Mouse (Mus musculus): ENCODE data around the gene Itpkb. TPM values are rescaled to one million over a fixed set of nuclear protein-coding genes. Genes with fewer than 3 reads are reported as not detected.

Gene Itpkb
- polyA plus RNA-seq, 1 experiment from 2014 or later, result 3.4 TPM

DNA sequence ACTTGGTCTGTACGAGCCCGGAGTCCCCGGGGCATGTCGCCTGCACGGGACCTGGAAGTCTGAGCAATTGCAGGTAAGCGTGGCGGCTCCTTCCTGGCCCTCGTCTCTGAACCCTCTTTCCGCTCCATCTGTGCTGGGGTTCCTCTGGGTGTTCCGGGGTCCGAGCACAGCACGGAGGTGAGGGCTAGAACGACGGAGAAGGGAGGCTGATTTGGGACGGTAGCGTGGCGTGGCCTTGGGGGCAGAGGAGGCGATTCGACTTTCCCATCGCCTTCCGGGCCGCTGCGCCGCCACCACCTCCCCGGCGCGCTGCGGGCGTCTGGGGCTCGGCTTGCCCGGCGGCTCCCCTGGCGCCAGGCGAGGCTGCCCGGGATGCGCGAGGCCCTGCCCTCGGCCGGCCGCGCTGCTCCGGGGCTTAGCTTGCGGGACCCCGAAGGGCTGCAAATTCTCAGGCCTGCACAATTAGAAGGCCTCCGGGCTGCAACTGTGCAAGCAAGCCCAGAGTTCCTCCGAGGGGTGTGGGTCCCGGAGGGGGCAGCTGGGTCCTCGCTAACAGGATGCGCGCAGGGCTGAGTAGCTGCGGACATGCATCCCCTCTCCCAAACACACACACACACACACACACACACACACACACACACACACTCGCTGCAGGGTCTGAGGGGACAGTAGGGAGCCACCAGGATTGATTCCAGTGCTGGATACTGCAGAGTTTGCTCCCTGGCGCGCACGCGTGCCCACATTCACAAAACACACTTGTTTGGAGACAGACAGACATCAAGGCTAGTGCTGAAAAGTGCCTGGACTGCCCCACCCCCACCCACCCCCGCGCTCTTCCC is 641 bp downstream of the Itpkb start:
- peaks cover 9% of the 10 kb centered on the region; the same call in 1 of the 2 replicates for H3K27me3 ChIP-seq (ENCODE audit: control insufficient read depth, insufficient read depth, low read length)
- H3K27ac ChIP-seq (replicated peaks; ENCODE audit: low read depth, low read length), result peak overlapping the region; percentile 37
- no peaks in the 10 kb centered on the region; the same call in 1 of the 2 replicates for H3K36me3 ChIP-seq (replicated peaks; ENCODE audit: control insufficient read depth, insufficient read depth, low read depth, low read length)
- peak overlapping the region; percentile 72 for H3K9ac ChIP-seq (replicated peaks; ENCODE audit: low read length)
- H3K4me3 ChIP-seq (ENCODE audit: low read depth, low read length), result peak overlapping the region; percentile 60
- ATAC-seq (replicated peaks; ENCODE audit: insufficient number of reproducible peaks, low FRiP score, low TSS enrichment, low read depth) (peak; percentile 51), DNase-seq (ENCODE audit: low spot score) (peak; percentile 62)
- WGBS, result under 1% methylated on average over 58 of the region's 58 CpGs
- H3K9me3 ChIP-seq (replicated peaks; ENCODE audit: control insufficient read depth, low read length), result no peaks in the 10 kb centered on the region
- H3K4me2 ChIP-seq (ENCODE audit: low read depth, low read length), result peak overlapping the region; percentile 99
- peaks cover 11% of the 10 kb centered on the region for H3K4me1 ChIP-seq (ENCODE audit: control insufficient read depth, insufficient read depth, low read length)

DNA sequence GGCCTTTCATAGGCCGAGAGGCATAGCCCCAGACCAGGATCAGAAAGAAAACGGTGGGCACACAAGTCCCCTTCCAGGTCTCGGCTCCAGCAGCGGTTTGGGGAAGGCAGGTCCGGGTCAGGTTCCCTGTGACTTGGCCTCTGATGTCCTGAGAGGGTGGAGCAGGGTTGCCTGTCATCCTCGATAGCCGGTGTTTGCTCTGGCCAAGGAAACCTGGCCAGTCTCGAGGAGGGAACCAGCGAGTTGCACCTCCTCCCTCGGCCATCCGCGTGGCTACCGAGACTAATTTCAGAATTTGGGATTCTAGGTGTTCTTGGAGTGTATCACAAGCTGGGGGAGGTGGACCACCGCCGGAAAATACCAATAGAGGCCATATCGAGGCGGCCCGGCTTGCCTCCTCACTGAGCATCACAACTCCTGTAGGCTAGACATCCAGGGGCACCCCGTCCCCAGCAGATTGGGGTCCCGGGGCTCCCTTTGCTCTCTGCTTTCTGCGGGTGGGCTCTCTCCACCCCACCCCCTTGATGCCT is 1.3 kb downstream of the Itpkb start:
- WGBS, result under 1% methylated on average over 21 of the region's 21 CpGs
- peaks cover 9% of the 10 kb centered on the region; the same call in 1 of the 2 replicates for H3K27me3 ChIP-seq (ENCODE audit: control insufficient read depth, insufficient read depth, low read length)
- peak overlapping the region; percentile 37 for H3K27ac ChIP-seq (replicated peaks; ENCODE audit: low read depth, low read length)
- H3K4me1 ChIP-seq (ENCODE audit: control insufficient read depth, insufficient read depth, low read length), result peaks cover 11% of the 10 kb centered on the region
- DNase-seq (ENCODE audit: low spot score) (peak; percentile 48), ATAC-seq (replicated peaks; ENCODE audit: insufficient number of reproducible peaks, low FRiP score, low TSS enrichment, low read depth) (peak; percentile 8; the same call in 1 of the 2 replicates)
- H3K4me2 ChIP-seq (ENCODE audit: low read depth, low read length), result peak overlapping the region; percentile 99
- no peaks in the 10 kb centered on the region; the same call in 1 of the 2 replicates for H3K36me3 ChIP-seq (replicated peaks; ENCODE audit: control insufficient read depth, insufficient read depth, low read depth, low read length)
- H3K9ac ChIP-seq (replicated peaks; ENCODE audit: low read length), result peak overlapping the region; percentile 72
- peak overlapping the region; percentile 60 for H3K4me3 ChIP-seq (ENCODE audit: low read depth, low read length)
- no peaks in the 10 kb centered on the region for H3K9me3 ChIP-seq (replicated peaks; ENCODE audit: control insufficient read depth, low read length)

GRCm38 (mm10) chr1:180332076-180332927 is 2.0 kb downstream of the Itpkb start:
- H3K36me3 ChIP-seq (replicated peaks; ENCODE audit: control insufficient read depth, insufficient read depth, low read depth, low read length), result no peaks in the 10 kb centered on the region; the same call in 1 of the 2 replicates
- H3K9ac ChIP-seq (replicated peaks; ENCODE audit: low read length), result peak overlapping the region; percentile 72
- H3K27ac ChIP-seq (replicated peaks; ENCODE audit: low read depth, low read length), result no peak overlapping the region
- H3K4me2 ChIP-seq (ENCODE audit: low read depth, low read length), result peak overlapping the region; percentile 99
- H3K4me1 ChIP-seq (ENCODE audit: control insufficient read depth, insufficient read depth, low read length), result peaks cover 11% of the 10 kb centered on the region
- H3K4me3 ChIP-seq (ENCODE audit: low read depth, low read length), result peak overlapping the region; percentile 60
- ATAC-seq (replicated peaks; ENCODE audit: insufficient number of reproducible peaks, low FRiP score, low TSS enrichment, low read depth), result 0 out of 2 replicates have a peak, but pooled peaks have one; percentile 24
- 1% methylated on average over 69 of the region's 72 CpGs for WGBS
- peak; percentile 36 for DNase-seq (ENCODE audit: low spot score)
- peaks cover 9% of the 10 kb centered on the region; the same call in 1 of the 2 replicates for H3K27me3 ChIP-seq (ENCODE audit: control insufficient read depth, insufficient read depth, low read length)
- no peaks in the 10 kb centered on the region for H3K9me3 ChIP-seq (replicated peaks; ENCODE audit: control insufficient read depth, low read length)

DNA sequence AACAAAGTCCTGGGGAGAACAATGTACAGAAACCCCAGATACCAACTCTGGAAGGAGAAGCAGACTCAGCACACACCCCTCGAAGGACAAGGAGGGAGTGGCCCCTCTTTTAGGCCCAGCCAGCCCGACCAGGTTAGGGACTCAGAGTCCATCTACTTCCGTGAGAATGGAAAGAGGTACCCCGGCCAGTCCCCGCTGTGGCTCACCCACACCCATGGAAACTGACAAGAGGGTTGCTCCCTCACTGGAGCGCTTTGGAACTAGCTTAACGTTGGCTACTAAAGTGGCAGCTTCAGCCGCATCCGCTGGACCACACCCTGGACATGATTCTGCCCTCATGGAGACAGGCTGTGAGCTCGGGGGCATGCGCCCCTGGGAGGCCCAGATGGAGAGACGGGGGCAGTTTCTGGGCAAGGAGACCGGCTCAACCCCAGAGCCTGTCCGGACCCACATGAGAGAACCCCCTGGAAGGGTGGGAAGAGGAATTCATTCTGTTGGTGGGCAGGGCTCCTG is 2.7 kb downstream of the Itpkb start:
- ATAC-seq (replicated peaks; ENCODE audit: insufficient number of reproducible peaks, low FRiP score, low TSS enrichment, low read depth) (no peak), DNase-seq (ENCODE audit: low spot score) (no peak)
- H3K27ac ChIP-seq (replicated peaks; ENCODE audit: low read depth, low read length), result no peak overlapping the region
- H3K4me2 ChIP-seq (ENCODE audit: low read depth, low read length), result peak overlapping the region; percentile 99
- peak overlapping the region; percentile 60 for H3K4me3 ChIP-seq (ENCODE audit: low read depth, low read length)
- H3K9ac ChIP-seq (replicated peaks; ENCODE audit: low read length), result peak overlapping the region; percentile 72
- no peaks in the 10 kb centered on the region for H3K9me3 ChIP-seq (replicated peaks; ENCODE audit: control insufficient read depth, low read length)
- peaks cover 11% of the 10 kb centered on the region for H3K4me1 ChIP-seq (ENCODE audit: control insufficient read depth, insufficient read depth, low read length)
- H3K27me3 ChIP-seq (ENCODE audit: control insufficient read depth, insufficient read depth, low read length), result peaks cover 9% of the 10 kb centered on the region; the same call in 1 of the 2 replicates
- H3K36me3 ChIP-seq (replicated peaks; ENCODE audit: control insufficient read depth, insufficient read depth, low read depth, low read length), result no peaks in the 10 kb centered on the region; the same call in 1 of the 2 replicates
- WGBS, result 24% methylated on average over 14 of the region's 14 CpGs

GRCm38 (mm10) chr1:180333588-180333987 is 3.3 kb downstream of the Itpkb start:
- no peaks in the 10 kb centered on the region for H3K9me3 ChIP-seq (replicated peaks; ENCODE audit: control insufficient read depth, low read length)
- no peak overlapping the region for H3K9ac ChIP-seq (replicated peaks; ENCODE audit: low read length)
- H3K4me2 ChIP-seq (ENCODE audit: low read depth, low read length), result peak overlapping the region; percentile 99
- 23% methylated on average over 6 of the region's 6 CpGs for WGBS
- H3K4me3 ChIP-seq (ENCODE audit: low read depth, low read length), result no peak overlapping the region
- H3K27ac ChIP-seq (replicated peaks; ENCODE audit: low read depth, low read length), result no peak overlapping the region
- DNase-seq (ENCODE audit: low spot score), result no peak
- no peak for ATAC-seq (replicated peaks; ENCODE audit: insufficient number of reproducible peaks, low FRiP score, low TSS enrichment, low read depth)
- H3K27me3 ChIP-seq (ENCODE audit: control insufficient read depth, insufficient read depth, low read length), result peaks cover 9% of the 10 kb centered on the region; the same call in 1 of the 2 replicates
- H3K36me3 ChIP-seq (replicated peaks; ENCODE audit: control insufficient read depth, insufficient read depth, low read depth, low read length), result no peaks in the 10 kb centered on the region; the same call in 1 of the 2 replicates
- peaks cover 11% of the 10 kb centered on the region for H3K4me1 ChIP-seq (ENCODE audit: control insufficient read depth, insufficient read depth, low read length)

DNA sequence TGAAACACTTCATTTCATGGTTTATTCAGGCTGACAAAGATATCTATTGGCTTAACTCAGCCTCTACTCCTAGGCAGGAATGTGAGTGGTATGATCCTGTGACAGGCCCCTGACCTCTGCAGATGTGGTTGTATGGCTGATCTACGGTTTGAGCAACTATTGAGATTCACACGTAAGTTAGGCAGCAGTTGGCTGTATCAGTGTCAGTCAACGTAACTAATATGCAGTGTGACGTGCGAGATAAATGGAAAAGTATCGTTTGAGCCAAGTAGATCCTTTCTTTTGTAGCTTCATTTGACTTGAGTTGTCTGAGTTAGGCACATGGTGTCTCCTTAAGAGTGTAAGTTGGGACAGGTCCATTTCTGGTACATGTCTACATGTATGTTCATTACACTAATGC is 4.3 kb downstream of the Itpkb start:
- Histone ChIP-seq H3K9me3 (replicated peaks; ENCODE audit: control insufficient read depth, low read length) (no peaks in the 10 kb centered on the region), H3K36me3 (replicated peaks; ENCODE audit: control insufficient read depth, insufficient read depth, low read depth, low read length) (no peaks in the 10 kb centered on the region; the same call in 1 of the 2 replicates), H3K27me3 (ENCODE audit: control insufficient read depth, insufficient read depth, low read length) (peaks cover 9% of the 10 kb centered on the region; the same call in 1 of the 2 replicates), H3K9ac (replicated peaks; ENCODE audit: low read length) (no peak overlapping the region), H3K4me3 (ENCODE audit: low read depth, low read length) (no peak overlapping the region), H3K4me1 (ENCODE audit: control insufficient read depth, insufficient read depth, low read length) (peaks cover 11% of the 10 kb centered on the region), H3K27ac (replicated peaks; ENCODE audit: low read depth, low read length) (no peak overlapping the region), H3K4me2 (ENCODE audit: low read depth, low read length) (no peak overlapping the region)
- DNase-seq (ENCODE audit: low spot score) (no peak), ATAC-seq (replicated peaks; ENCODE audit: insufficient number of reproducible peaks, low FRiP score, low TSS enrichment, low read depth) (no peak)
- 86% methylated on average over 6 of the region's 6 CpGs for WGBS

GRCm38 (mm10) chr1:180335513-180336375 is 5.5 kb downstream of the Itpkb start:
- H3K4me3 ChIP-seq (ENCODE audit: low read depth, low read length), result no peak overlapping the region
- no peak overlapping the region for H3K27ac ChIP-seq (replicated peaks; ENCODE audit: low read depth, low read length)
- ATAC-seq (replicated peaks; ENCODE audit: insufficient number of reproducible peaks, low FRiP score, low TSS enrichment, low read depth) (no peak), DNase-seq (ENCODE audit: low spot score) (no peak)
- H3K27me3 ChIP-seq (ENCODE audit: control insufficient read depth, insufficient read depth, low read length), result peaks cover 9% of the 10 kb centered on the region; the same call in 1 of the 2 replicates
- no peaks in the 10 kb centered on the region for H3K9me3 ChIP-seq (replicated peaks; ENCODE audit: control insufficient read depth, low read length)
- peaks cover 11% of the 10 kb centered on the region for H3K4me1 ChIP-seq (ENCODE audit: control insufficient read depth, insufficient read depth, low read length)
- WGBS, result 79% methylated on average over 12 of the region's 12 CpGs
- H3K36me3 ChIP-seq (replicated peaks; ENCODE audit: control insufficient read depth, insufficient read depth, low read depth, low read length), result no peaks in the 10 kb centered on the region; the same call in 1 of the 2 replicates
- H3K9ac ChIP-seq (replicated peaks; ENCODE audit: low read length), result no peak overlapping the region
- no peak overlapping the region for H3K4me2 ChIP-seq (ENCODE audit: low read depth, low read length)

Data from embryonic facial prominence, embryonic 11.5 days (tissue).